15 mouse cellular contexts compared by ENCODE assay signal in genomic region chr11:99265796-99266195, GRCm38 (mm10). TPM values are rescaled to one million over a fixed set of nuclear protein-coding genes. Genes with fewer than 3 reads are reported as not detected.
DNase-seq lines count a peak whose midpoint lies in the region; ATAC-seq lines count a peak whose summit lies in the region.
"Had no signal": no experiment of that assay in that cellular context is flagged by ENCODE, and none has a peak within 500 bp of the region (broad histone marks: within the 10 kb centered on the region; RNA-seq: fewer than 3 reads in every experiment).

No protein-coding gene starts in this region.

- H3K27ac ChIP-seq in lung, embryonic 15.5 days: 0 out of 2 replicates have a peak overlapping the region, but pooled peaks have one; percentile 3
- peak overlapping the region; percentile 4; the same call in 1 of the 2 replicates for H3K27ac ChIP-seq in neural tube, embryonic 14.5 days (ENCODE audit: low read depth, low read length)
- H3K27ac ChIP-seq: forebrain, embryonic 12.5 days; limb, embryonic 10.5 days; macrophage had no signal

- H3K4me2 ChIP-seq in lung, embryonic 15.5 days: no peak overlapping the region
- H3K4me2 ChIP-seq in neural tube, embryonic 14.5 days (ENCODE audit: low read depth, low read length): no peak overlapping the region
- H3K4me2 ChIP-seq: forebrain, embryonic 12.5 days had no signal

- no peaks in the 10 kb centered on the region for H3K4me1 ChIP-seq in lung, embryonic 15.5 days
- no peaks in the 10 kb centered on the region for H3K4me1 ChIP-seq in neural tube, embryonic 14.5 days (ENCODE audit: control insufficient read depth, insufficient read depth, low read length)

- peak; percentile 18 for DNase-seq in embryo, embryonic 10.5 days (ENCODE audit: low spot score)
- no peak for DNase-seq in embryo, embryonic 9.5 days (ENCODE audit: extremely low spot score)
- no peak for DNase-seq in lung, postnatal 14 days
- DNase-seq in heart, postnatal 4 days: peak; percentile 29
- DNase-seq in Muller cell, postnatal 12 days (ENCODE audit: inconsistent ontology term): no peak
- DNase-seq in right cerebral cortex, postnatal 4 days: no peak
- DNase-seq: gastrocnemius, postnatal 14 days had no signal

- no peak for ATAC-seq in lung, embryonic 15.5 days (ENCODE audit: borderline replicate concordance, extremely low read depth, low FRiP score, low TSS enrichment)
- no peak for ATAC-seq in neural tube, embryonic 14.5 days (ENCODE audit: low read depth)
- ATAC-seq: intestine, embryonic 16.5 days; Patski had no signal

- H3K9ac ChIP-seq in lung, embryonic 15.5 days: no peak overlapping the region
- no peak overlapping the region for H3K9ac ChIP-seq in neural tube, embryonic 14.5 days (replicated peaks; ENCODE audit: low read depth, low read length)
- H3K9ac ChIP-seq: forebrain, embryonic 12.5 days had no signal

- H3K4me3 ChIP-seq in lung, embryonic 15.5 days: no peak overlapping the region
- no peak overlapping the region for H3K4me3 ChIP-seq in neural tube, embryonic 14.5 days (ENCODE audit: low read depth, low read length)
- H3K4me3 ChIP-seq: forebrain, embryonic 12.5 days; limb, embryonic 10.5 days had no signal

- H3K36me3 ChIP-seq in lung, embryonic 15.5 days: no peaks in the 10 kb centered on the region
- H3K36me3 ChIP-seq in neural tube, embryonic 14.5 days (ENCODE audit: control insufficient read depth, insufficient read depth, low read length): no peaks in the 10 kb centered on the region
- H3K36me3 ChIP-seq: forebrain, embryonic 12.5 days; limb, embryonic 10.5 days had no signal

- no peaks in the 10 kb centered on the region for H3K9me3 ChIP-seq in lung, embryonic 15.5 days
- no peaks in the 10 kb centered on the region for H3K9me3 ChIP-seq in neural tube, embryonic 14.5 days (ENCODE audit: control insufficient read depth, low read length)
- H3K9me3 ChIP-seq: forebrain, embryonic 12.5 days; limb, embryonic 10.5 days had no signal

- H3K27me3 ChIP-seq in lung, embryonic 15.5 days: peaks cover 3% of the 10 kb centered on the region; the same call in 1 of the 2 replicates
- no peaks in the 10 kb centered on the region for H3K27me3 ChIP-seq in neural tube, embryonic 14.5 days (ENCODE audit: control insufficient read depth, insufficient read depth, low read length)
- H3K27me3 ChIP-seq: forebrain, embryonic 12.5 days had no signal

- WGBS in lung, embryonic 15.5 days: 48% methylated on average over 9 of the region's 9 CpGs
- WGBS in neural tube, embryonic 14.5 days: 9% methylated on average over 9 of the region's 9 CpGs

RNA-seq across cellular contexts. Expression of gene Krt24, which starts 19.3 kb away (rescaled TPM):
- polyA plus RNA-seq in lung, embryonic 15.5 days (2015; fragmentation: Nextera tagmentation; extraction: Ambion mirVana): not detected in 2 replicates
- not detected for total RNA-seq in heart, postnatal 4 days (2021)
- polyA plus RNA-seq in neural tube, embryonic 14.5 days (2014; fragmentation: Nextera tagmentation; extraction: Ambion mirVana): not detected in 2 replicates
- total RNA-seq: gastrocnemius, postnatal 14 days had no signal
- polyA plus RNA-seq: forebrain, embryonic 12.5 days; intestine, embryonic 16.5 days; macrophage; Patski had no signal

RNA-seq across cellular contexts. Expression of gene Krt222, which starts 21.9 kb away (rescaled TPM):
- 0.33 and 0.55 TPM in 2 replicates for polyA plus RNA-seq in lung, embryonic 15.5 days (2015; fragmentation: Nextera tagmentation; extraction: Ambion mirVana)
- 1 to 10 TPM; 7.5 to 8.2 TPM for total RNA-seq in heart, postnatal 4 days (2021)
- polyA plus RNA-seq in neural tube, embryonic 14.5 days (2014; fragmentation: Nextera tagmentation; extraction: Ambion mirVana): 9.5 and 11.6 TPM in 2 replicates
- polyA plus RNA-seq: macrophage had no signal

RNA-seq across cellular contexts. Expression of gene Smarce1, which starts 35.0 kb away (rescaled TPM):
- polyA plus RNA-seq in lung, embryonic 15.5 days (2015; fragmentation: Nextera tagmentation; extraction: Ambion mirVana): 217 and 224 TPM in 2 replicates
- 10 to 100 TPM; 92.8 to 99.8 TPM for total RNA-seq in heart, postnatal 4 days (2021)
- 155 and 157 TPM in 2 replicates for polyA plus RNA-seq in neural tube, embryonic 14.5 days (2014; fragmentation: Nextera tagmentation; extraction: Ambion mirVana)

RNA-seq across cellular contexts. Expression of gene Krt25, which starts 57.0 kb away (rescaled TPM):
- polyA plus RNA-seq in lung, embryonic 15.5 days (2015; fragmentation: Nextera tagmentation; extraction: Ambion mirVana): not detected in 2 replicates
- total RNA-seq in heart, postnatal 4 days (2021): under 1 TPM; 0.14 to 0.31 TPM
- polyA plus RNA-seq in neural tube, embryonic 14.5 days (2014; fragmentation: Nextera tagmentation; extraction: Ambion mirVana): 0.45 and 0.79 TPM in 2 replicates
- total RNA-seq: gastrocnemius, postnatal 14 days had no signal
- polyA plus RNA-seq: embryonic facial prominence, embryonic 11.5 days; limb, embryonic 10.5 days; macrophage; Patski had no signal

Comparison
In these comparisons a context has a peak if more than half of its experiments do, and no peak if none do; other contexts are left out.
1. DNase-seq: peak in embryo, embryonic 10.5 days (single experiment) and heart, postnatal 4 days (single experiment); none in embryo, embryonic 9.5 days (single experiment), lung, postnatal 14 days (single experiment), Muller cell, postnatal 12 days (single experiment) and right cerebral cortex, postnatal 4 days (single experiment).